Mouse (Mus musculus) ES-Bruce4 (cell line): ENCODE results near the gene Kifc3. TPM values are rescaled to one million over a fixed set of nuclear protein-coding genes. Genes with fewer than 3 reads are reported as not detected.

ENCODE experiments used
- H3K27ac ChIP-seq: 2 replicates; pipeline ENCODE4 v1.5.1; 2012; ENCODE audit warnings: low read length, inconsistent platforms; ENCODE audit not compliant: insufficient read depth
- H3K27me3 ChIP-seq: 2 replicates; pipeline ENCODE4 v1.6.1; 2012; ENCODE audit warnings: mild to moderate bottlenecking, low read length, inconsistent platforms; ENCODE audit not compliant: control insufficient read depth, poor library complexity, insufficient read depth, severe bottlenecking
- H3K36me3 ChIP-seq: 2 replicates; pipeline ENCODE4 v1.6.1; 2012; ENCODE audit warnings: inconsistent platforms, mild to moderate bottlenecking, low read length, moderate library complexity; ENCODE audit not compliant: control insufficient read depth, poor library complexity, insufficient read depth, severe bottlenecking
- H3K4me1 ChIP-seq: one replicate; pipeline ENCODE4 v1.8.1; 2011; ENCODE audit warnings: low read length; ENCODE audit not compliant: control insufficient read depth, insufficient read depth
- H3K4me3 ChIP-seq: 2 replicates; pipeline ENCODE4 v1.5.1; 2011; ENCODE audit warnings: low read depth, mild to moderate bottlenecking, low read length
- H3K9ac ChIP-seq: 2 replicates; pipeline ENCODE4 v1.6.1; 2012; ENCODE audit warnings: low read depth, mild to moderate bottlenecking, inconsistent platforms; ENCODE audit not compliant: poor library complexity, severe bottlenecking
- H3K9me3 ChIP-seq: replicated peaks from 2 replicates; pipeline ENCODE4 v1.6.1; 2012; ENCODE audit warnings: mild to moderate bottlenecking, low read length, inconsistent platforms; ENCODE audit not compliant: control insufficient read depth, poor library complexity, insufficient read depth, severe bottlenecking
- CTCF ChIP-seq: IDR thresholded peaks from one replicate; pipeline ENCODE4 v1.8.1; 2011; ENCODE audit warnings: low read depth, low read length
- EP300 ChIP-seq: IDR thresholded peaks from 2 replicates; pipeline ENCODE4 v1.6.1; 2011; ENCODE audit warnings: low read depth, low read length; ENCODE audit not compliant: insufficient read depth
- POLR2A ChIP-seq: IDR thresholded peaks from one replicate; pipeline ENCODE4 v1.8.1; 2011; ENCODE audit warnings: low read length; ENCODE audit not compliant: insufficient read depth
- polyA plus RNA-seq: library from polyadenylated mRNA; stranded (reverse); fragments of >200 nt; gene quantifications from 2 replicates; pipeline ENCODE4 v1.2.4, GENCODE M21; 2011; ENCODE audit warnings: low read depth; ENCODE audit not compliant: missing spikeins, insufficient read depth, insufficient read length

Kifc3 gene
- polyA plus RNA-seq, 1 experiment: 19.0 TPM

GRCm38 (mm10) chr8:95054438-95054837, 148.2 kb downstream of the Kifc3 start:
- Histone ChIP-seq H3K36me3 (no peaks in the 10 kb centered on the region), H3K4me1 (no peaks in the 10 kb centered on the region), H3K9ac (no peak overlapping the region), H3K4me3 (no peak overlapping the region), H3K27ac (no peak overlapping the region), H3K27me3 (no peaks in the 10 kb centered on the region), H3K9me3 (no peaks in the 10 kb centered on the region)
- TF ChIP-seq EP300 (no peak), POLR2A (no peak), CTCF (no peak)

Other genes with a start within 250 kb of the Kifc3 start
- gene Adgrg1, start 228.1 kb downstream of the Kifc3 start, polyA plus RNA-seq: 11.4 and 13.8 TPM in 2 replicates
- 0.27 TPM in 1 of 2 replicates, not detected in the other for gene Adgrg3, start 185.1 kb downstream of the Kifc3 start, polyA plus RNA-seq
- 0.62 and 0.64 TPM in 2 replicates for gene Drc7, start 147.7 kb downstream of the Kifc3 start, polyA plus RNA-seq
- 15.9 and 16.1 TPM in 2 replicates for gene Katnb1, start 121.6 kb downstream of the Kifc3 start, polyA plus RNA-seq
- gene Cngb1, start 103.8 kb upstream of the Kifc3 start, polyA plus RNA-seq: 0.19 and 0.24 TPM in 2 replicates
- gene Tepp, start 107.8 kb upstream of the Kifc3 start, polyA plus RNA-seq: not detected in 2 replicates
- 2.8 and 2.9 TPM in 2 replicates for gene Zfp319, start 129.1 kb upstream of the Kifc3 start, polyA plus RNA-seq
- gene Usb1, start 129.5 kb upstream of the Kifc3 start, polyA plus RNA-seq: 35.5 and 36.3 TPM in 2 replicates
- 8.0 and 11.0 TPM in 2 replicates for gene Mmp15, start 149.5 kb upstream of the Kifc3 start, polyA plus RNA-seq
- gene Cfap20, start 232.1 kb upstream of the Kifc3 start, polyA plus RNA-seq: 122 and 132 TPM in 2 replicates